Mouse (Mus musculus) CD8-positive naive resting alpha-beta T cell, adult 2 months (primary cell): ENCODE results near the gene OR5BS1P.
"Not testable (repeated sequence)": the region's sequence is repeated elsewhere in the genome, so short reads cannot be mapped to it uniquely, and the experiment has no call there.

ENCODE experiments used
- DNase-seq, 2 experiments: peaks; one replicate each; pipeline ENCODE4 v3.0.0; 2022; ENCODE audit warnings: low read depth in 2 of 2, low spot score in 2 of 2

Gene OR5BS1P

DNA sequence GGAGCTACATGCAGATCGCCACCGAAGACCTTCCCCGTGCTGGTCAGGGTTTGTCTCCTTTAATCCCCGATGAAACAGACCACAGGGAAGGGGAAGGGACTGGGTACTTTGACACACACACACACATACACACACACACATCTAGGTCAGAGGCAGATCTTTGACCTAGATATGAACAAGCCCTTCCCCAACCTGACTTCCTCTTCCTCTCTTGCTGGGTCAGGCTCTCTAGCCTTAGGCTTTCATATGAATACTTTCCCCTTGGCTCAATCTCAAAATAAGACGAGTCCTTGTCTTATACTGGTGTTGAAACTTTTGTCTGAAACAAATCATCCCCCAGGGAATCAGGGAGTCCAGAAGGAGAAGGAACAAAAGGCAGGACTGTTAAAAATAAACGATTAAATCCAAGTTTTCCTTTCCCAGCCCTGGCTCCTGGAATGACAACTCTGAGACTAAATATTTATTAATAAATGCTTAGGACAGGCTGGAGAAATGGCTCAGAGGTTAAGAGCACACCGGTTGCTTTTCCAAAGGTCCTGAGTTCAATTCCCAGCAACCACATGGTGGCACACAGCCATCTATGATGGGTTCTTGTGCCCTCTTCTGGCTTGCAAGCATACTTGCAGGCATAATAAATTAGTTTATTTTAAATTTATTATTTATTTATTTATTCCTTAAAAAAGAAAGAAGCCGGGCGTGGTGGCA lies 36.7 kb downstream of the OR5BS1P start:
- no peak for DNase-seq

DNA sequence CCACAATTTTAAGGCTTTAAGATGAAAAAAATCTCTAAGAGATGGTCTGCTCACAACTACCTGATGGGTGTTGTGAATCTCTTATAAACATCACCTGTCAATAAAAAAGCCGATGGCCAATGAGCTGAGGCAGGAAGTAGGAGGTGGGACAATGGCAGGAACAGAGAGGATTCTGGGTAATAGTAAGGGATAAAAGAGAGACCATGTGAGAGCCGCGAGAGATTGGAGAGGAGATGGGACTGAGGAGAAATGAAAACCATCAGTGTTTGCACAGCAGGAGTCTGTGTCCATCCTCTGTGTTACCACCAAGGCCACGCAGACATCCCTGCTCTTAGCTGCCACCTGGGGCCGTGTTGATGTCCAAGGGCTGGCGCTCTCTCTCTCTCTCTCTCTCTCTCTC lies 37.6 kb downstream of the OR5BS1P start:
- DNase-seq: no peak

DNA sequence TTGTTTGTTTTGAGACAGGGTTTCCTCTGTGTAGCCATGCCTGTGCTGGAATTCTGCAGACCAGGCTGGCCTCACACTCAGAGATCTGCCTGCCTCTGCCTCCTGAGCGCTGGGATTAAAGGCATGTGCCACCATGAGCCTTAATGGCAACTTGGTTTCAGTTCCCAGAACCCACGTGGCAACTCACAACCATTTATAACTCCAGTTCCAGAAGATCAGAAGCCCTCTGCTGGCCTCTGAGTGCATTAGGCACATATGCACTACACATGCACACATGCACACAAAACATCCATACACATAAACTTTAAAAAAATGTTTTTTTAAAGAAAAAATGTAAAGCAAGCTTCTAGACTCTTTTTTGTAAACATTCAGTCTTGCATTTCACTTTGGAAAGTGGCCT lies 39.7 kb downstream of the OR5BS1P start:
- no peak for DNase-seq

DNA sequence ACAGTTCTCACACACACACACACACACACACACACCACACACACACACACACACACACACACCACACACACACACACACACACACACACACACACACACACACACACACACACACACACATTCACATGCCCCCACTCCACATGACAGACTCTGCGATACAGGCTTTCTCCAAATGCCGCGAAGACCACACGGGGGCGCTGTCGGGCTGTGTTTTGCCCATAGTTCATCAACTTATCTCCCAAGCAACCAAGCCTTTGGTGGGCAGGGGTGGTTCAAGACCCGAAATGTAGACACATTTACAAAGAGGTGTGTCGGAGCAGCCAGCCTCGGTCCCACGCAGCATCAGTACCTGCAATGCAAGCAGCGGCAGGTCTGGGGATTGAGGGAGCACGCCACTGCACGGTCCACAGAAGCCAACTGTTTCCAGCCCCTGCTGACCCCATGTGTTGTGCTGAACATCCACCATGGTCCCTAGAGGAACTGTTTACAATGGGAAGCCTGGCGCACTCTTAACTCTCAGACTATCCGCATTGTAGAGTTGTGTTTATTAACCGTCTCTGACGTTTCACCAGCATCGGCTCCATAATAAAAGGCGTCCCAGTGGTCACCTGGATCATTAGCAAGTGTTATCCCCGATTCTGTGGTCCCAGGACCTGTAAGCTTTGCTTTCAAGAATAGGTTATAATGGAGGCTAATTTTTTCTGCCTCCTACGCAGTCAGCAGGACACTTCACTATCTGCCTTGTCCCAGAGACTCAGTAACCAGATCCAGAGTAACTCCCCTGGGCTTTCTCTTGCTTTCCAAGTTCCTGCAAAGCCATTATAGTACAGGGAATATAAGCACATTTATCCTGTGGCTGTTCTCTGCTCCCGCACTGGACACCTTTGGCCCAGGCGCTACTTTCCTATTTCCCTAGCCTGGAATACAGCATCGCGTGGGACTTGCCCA lies 41.0 kb downstream of the OR5BS1P start:
- DNase-seq: peak; percentile 75 to 81

DNA sequence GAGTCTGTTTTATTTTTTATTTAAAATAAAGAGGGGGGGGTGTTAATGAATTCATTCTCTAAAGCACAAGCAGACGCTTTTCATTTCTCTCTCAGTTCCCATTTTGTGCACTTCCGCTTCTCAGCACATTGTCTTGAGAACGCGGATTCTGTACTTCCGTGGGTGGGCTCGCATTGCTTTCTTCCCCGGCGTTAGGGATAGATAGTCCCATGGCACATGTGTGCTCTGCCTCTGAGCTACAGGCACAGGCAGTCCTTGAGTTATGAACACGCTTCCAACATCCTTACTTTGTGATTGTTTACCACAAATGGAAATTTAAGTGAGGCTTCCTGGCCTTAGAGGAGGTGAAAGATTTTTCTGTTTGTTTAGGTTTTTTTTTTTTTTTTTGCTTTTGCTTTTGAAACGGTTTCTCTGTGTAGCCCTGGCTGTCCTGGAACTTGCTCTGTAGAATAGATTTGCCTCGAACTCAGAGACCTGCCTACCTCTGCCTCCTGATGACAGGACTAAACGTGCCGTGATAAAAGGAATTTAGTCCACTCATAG lies 41.8 kb downstream of the OR5BS1P start:
- peak in 1 of 2 experiments; percentile 26 for DNase-seq

DNA sequence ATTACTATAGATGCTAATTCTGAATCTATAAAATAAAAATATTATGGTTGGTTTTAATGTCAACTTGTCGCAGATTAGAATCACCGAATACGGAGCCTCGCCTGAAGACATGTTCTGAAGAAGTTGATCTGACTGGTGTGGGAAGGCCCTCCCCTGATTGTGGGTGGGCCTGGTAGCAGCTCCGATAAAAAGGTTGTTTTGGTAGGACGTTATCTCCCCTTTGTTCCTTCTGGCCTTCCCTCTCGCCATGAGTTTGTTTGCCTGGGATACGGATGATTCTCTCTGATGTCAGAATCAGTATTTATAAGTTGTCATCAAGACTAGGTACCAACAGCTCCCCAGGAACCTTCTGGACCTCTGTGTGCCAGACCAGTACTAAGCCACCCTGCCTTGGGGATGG lies 42.5 kb downstream of the OR5BS1P start:
- DNase-seq: no peak

DNA sequence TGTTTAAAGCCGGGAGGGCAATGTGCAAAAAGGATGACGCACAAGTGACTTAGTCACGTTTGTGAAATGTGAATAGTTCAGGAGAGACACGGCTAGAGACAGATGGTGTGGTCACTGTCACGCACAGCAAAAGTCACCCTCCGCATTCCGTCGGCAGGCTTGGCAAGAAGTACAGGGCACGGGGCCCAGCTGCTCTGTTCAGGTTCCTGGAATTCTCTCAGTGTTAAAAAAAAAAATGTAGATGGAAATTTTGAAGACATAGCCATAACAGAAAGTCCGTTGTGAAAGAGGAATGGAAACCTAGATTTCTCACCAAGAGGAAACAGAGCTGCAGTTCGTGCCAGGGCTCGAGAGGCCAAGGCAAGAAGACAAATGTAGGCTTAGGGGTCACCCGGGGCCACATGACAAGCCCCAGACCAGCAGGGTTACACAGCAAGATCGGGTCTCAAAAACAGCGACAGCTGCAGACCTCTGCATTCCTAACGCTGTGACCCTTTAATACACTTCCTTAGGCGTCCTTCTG lies 43.2 kb downstream of the OR5BS1P start:
- no peak for DNase-seq

DNA sequence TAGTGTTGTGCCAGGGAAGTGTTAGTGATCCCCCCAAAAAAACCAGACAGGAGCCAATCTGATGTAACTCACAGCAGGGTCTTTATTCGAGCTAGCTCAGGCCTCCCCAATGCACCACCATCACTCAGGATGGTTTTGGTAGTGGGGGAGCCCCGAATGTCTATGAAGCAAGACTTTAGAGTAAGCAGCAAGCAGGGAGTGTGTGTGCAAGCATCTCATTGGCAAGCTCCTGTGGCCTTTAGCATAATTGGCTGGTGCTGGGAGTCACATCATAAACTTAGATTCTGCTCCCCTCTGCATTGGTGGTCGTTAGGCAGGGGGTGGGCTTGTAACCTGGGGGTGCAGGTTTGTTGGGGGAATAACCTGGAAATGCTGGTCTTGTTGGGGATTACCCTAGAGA lies 44.0 kb downstream of the OR5BS1P start:
- not testable (repeated sequence) for DNase-seq

DNA sequence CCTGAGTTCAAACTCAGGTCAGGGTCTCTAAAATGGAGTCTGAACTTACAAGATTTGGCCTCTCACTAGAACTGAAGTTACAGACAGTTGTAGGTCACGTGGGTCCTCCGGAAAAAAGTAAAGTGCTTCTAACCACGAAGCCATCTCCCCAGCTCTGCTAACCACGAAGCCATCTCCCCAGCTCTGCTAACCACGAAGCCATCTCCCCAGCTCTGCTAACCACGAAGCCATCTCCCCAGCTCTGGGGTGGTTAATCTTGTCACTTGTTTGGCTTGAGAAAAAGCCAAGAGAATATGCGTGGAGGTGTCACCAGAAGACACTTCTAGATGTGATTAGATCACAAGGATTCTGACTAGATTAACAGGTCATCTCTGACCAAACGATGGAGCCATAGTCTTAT lies 44.5 kb downstream of the OR5BS1P start:
- peak; percentile 36 to 48 for DNase-seq

DNA sequence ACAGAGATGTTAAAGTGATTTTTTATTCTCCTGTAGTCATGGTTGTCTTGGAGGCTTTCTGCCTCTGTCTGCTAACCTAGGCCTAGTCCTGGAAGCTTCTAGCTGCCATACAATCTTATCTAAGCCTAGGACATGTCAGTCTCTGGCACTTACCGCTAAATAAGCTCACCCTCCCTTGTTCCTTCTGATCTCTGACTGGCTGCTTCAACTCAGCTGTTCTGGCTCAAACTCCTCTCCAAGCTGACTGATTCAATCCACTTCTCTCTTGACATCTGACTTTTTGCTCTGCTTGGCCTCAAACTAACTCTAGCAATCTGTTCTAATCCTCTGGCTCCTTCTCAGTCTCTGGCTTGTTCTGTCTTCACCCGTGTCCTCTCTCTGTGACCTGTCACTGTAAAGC lies 45.1 kb downstream of the OR5BS1P start:
- not testable (repeated sequence) for DNase-seq

DNA sequence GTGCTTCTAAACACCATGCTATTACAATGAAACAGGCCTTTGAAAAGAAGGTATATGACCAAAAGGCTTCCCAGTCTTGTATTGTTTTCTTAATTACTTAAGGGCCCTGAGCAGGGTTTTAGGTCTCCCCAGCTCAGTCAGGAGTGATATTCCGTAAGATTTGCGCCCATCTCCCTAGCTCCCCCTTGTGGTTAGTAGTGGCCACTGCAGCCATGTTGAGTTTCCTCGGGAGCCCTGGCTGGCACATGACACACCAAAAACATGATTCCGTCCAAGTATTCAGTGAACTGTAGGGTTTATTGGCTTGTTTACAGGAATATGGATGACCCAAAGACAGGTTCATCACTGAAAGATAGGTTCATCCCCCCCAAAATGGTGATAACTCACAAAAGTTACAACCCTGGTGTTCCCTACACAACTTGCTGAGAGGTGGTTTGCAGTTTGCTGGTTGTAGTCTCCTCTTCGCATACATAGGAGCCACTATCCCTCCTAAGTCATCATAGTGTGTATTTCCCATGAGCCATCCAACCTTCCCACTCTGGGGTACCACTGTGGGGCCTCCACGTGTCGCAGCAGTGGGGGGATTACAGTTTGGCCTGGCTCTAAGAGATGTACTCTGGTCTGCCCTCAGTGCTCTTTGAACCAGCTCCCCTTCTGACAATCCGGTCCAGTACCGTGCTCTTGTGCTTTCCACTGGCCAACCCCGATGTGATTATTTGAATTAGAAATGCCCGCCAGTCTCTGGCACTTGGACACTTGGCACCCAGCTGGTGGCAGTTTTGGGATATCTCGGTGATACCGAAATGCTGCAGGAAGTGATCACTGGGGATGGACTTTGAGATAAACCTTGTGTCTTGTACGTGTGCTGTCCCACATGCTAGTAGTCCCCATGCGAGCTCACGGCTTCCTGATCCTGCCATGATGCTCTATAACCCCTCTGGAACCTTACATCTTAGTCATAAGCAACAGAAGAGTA lies 48.0 kb downstream of the OR5BS1P start:
- peak; percentile 57 to 69 for DNase-seq

DNA sequence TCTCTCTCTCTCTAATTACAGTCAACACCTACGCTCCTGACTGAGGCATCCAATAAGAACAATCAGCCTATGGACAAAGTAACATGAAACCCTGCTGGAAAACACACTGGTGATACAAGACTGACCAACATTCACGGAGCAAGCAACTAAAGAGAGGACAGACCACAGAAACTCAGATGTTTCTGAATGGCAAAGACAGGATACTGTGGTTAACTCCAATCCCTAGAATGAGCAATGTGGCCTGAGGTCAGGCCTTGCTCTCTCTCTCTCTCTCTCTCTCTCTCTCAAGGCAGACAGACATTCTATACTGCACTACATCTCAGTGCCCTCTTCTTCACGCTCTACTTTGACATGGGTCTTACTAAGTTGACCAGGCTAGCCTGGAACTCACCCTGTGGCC lies 51.5 kb downstream of the OR5BS1P start:
- DNase-seq: no peak

DNA sequence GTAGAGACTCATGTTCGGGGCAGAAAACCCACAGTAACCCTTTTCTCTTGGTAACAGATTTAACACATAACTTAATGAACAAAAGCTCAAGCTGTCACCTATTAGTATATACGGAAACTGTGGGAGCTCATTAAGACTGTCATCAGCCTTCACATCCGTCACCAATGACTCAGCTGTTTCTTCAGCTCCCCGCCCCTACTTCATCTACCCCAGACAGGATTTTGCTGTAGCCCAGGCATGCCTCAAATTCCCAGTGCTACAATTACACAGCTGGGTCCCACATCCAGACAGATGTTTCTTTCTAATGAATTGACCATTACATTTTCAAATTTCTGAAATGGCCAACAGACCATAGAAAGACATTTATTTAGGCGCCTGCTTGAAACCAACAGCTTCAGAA lies 56.4 kb downstream of the OR5BS1P start:
- no peak for DNase-seq

DNA sequence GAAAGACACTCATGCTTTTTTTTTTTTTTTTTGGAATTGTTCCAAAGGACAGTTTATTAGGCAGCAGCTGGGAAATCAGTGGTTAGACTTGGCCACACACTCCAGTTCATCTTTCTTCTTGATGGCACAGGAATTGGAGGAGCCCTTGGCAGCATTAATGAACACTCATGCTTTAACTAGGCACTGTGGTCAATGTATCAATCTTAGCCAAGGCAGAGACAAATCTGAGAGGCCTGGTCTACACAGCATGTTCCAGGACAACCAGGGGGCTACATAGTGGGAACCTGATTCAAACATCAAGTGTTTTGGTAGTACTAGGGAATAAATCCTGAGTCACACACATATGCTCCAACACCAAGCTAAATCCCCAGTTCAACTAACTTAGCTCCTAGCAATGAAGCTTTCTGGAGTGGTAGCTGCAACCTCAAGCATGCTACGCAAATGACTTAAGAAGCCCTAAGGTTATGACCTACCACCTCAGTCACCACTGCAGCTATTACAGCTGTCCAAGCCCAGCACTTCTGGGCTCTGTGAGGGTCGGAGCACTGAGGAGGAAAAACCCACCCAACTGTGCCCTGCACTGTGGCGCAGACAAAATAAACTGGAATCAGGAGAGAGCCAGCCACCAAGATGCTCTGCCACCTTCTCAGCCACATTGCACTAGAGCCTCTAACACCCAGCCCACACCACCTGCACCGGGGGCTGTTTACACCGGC lies 57.5 kb downstream of the OR5BS1P start:
- DNase-seq: no peak

DNA sequence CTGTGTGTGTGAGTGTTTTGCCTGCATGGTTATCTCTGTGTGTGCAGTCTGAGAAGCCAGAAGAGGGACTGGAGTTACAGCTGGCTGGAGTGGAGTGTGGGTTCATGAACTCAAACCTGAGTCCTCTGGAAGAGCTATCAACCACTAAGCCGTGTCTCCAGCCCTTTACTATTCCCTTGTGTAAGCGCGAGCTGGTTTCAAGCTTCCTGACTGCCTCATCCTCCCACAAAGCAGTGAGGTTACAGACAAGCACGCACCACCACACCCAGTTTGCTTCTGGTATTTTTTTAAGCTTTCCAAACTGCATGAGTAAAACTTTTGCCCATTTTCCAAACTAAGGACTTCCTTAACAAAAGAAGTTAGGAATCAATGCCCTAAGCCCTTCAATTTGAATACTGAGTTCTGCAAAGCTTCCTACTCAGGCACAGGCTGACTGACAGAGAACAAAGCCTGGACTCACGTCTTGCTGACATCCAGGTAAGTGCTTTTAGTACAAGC lies 58.4 kb downstream of the OR5BS1P start:
- no peak for DNase-seq
